Mouse (Mus musculus) hindbrain, embryonic 14.5 days (tissue): ENCODE measurements around the gene Trp53bp2. TPM values are rescaled to one million over a fixed set of nuclear protein-coding genes. Genes with fewer than 3 reads are reported as not detected.

Experiments used
- ATAC-seq: fragments of 200-750 bp; cut with Nextera tagmentation; 2 replicates; pipeline ENCODE4 v1.8.0; 2017; ENCODE audit warnings: moderate number of reproducible peaks, mild to moderate bottlenecking, moderate TSS enrichment, moderate library complexity; ENCODE audit not compliant: low FRiP score
- DNase-seq: peaks from one replicate; pipeline ENCODE4 v3.0.0-alpha.2; 2015; ENCODE audit warnings: low spot score
- H3K27ac ChIP-seq: fragments of 300-500 bp; sonication (generic); 2 replicates; pipeline ENCODE4 v1.5.1; 2014; ENCODE audit warnings: mild to moderate bottlenecking, moderate library complexity
- H3K27me3 ChIP-seq: fragments of 300-500 bp; sonication (generic); 2 replicates; pipeline ENCODE4 v1.6.1; 2014; ENCODE audit warnings: mild to moderate bottlenecking, low read length, mixed read lengths; ENCODE audit not compliant: control insufficient read depth, insufficient read depth
- H3K36me3 ChIP-seq: fragments of 300-500 bp; sonication (generic); replicated peaks from 2 replicates; pipeline ENCODE4 v1.6.1; 2014; ENCODE audit not compliant: control insufficient read depth, insufficient read depth
- H3K4me1 ChIP-seq: fragments of 300-500 bp; sonication (generic); replicated peaks from 2 replicates; pipeline ENCODE4 v1.6.1; 2014; ENCODE audit warnings: antibody characterized with exemption, low read length, mixed read lengths; ENCODE audit not compliant: control insufficient read depth, insufficient read depth
- H3K4me2 ChIP-seq: fragments of 300-500 bp; sonication (generic); replicated peaks from 2 replicates; pipeline ENCODE4 v1.6.1; 2014; ENCODE audit warnings: mild to moderate bottlenecking, moderate library complexity
- H3K4me3 ChIP-seq: fragments of 300-500 bp; sonication (generic); replicated peaks from 2 replicates; pipeline ENCODE4 v1.5.1; 2014; ENCODE audit warnings: mild to moderate bottlenecking, low read length
- H3K9ac ChIP-seq: fragments of 300-500 bp; sonication (generic); 2 replicates; pipeline ENCODE4 v1.6.1; 2014
- H3K9me3 ChIP-seq: fragments of 300-500 bp; sonication (generic); 2 replicates; pipeline ENCODE4 v1.6.1; 2016; ENCODE audit warnings: low read length; ENCODE audit not compliant: control insufficient read depth
- WGBS: fragments of 180-500 bp; shearing (Covaris S2); extraction: QIAGEN DNeasy Blood & Tissue Kit; methylation state at CpG from one replicate; pipeline ENCODE4 v1.1.7; 2014; 5-methylcytosine and 5-hydroxymethylcytosine counted together
- polyA plus RNA-seq: library from polyadenylated mRNA; unstranded; fragments of >200 nt; fragmentation: Nextera tagmentation; extraction: Ambion mirVana; gene quantifications from 2 replicates; pipeline ENCODE4 v1.2.1, GENCODE M21; 2014

The Trp53bp2 gene
- polyA plus RNA-seq, 1 experiment from 2014 or later: 19.5 TPM

DNA sequence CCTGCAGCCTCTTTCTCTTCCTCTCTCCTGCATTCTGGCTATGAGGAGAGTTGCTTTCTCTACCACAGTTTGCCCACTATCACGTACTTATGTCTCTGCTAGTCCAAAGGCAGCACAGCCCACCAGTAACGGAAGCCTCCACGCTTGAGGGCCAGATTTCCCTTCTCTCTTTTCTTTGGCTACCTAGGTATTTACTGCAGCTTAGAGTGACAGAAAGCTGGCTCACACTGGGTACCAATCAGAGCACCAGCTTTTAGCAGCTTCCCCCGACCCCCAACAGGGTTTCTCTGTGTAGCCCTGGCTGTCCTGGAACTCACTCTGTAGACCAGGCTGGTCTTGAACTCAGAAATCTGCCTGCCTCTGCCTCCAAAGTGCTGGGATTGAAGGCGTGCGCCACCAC, 31.5 kb upstream of the Trp53bp2 start:
- ATAC-seq (no peak), DNase-seq (no peak)
- no peak overlapping the region for H3K4me3 ChIP-seq
- H3K4me2 ChIP-seq: no peak overlapping the region
- H3K9me3 ChIP-seq: no peaks in the 10 kb centered on the region
- no peaks in the 10 kb centered on the region for H3K27me3 ChIP-seq
- no peak overlapping the region for H3K9ac ChIP-seq
- 84% methylated on average over 6 of the region's 6 CpGs for WGBS
- no peaks in the 10 kb centered on the region for H3K36me3 ChIP-seq
- H3K27ac ChIP-seq: no peak overlapping the region
- H3K4me1 ChIP-seq: no peaks in the 10 kb centered on the region

DNA sequence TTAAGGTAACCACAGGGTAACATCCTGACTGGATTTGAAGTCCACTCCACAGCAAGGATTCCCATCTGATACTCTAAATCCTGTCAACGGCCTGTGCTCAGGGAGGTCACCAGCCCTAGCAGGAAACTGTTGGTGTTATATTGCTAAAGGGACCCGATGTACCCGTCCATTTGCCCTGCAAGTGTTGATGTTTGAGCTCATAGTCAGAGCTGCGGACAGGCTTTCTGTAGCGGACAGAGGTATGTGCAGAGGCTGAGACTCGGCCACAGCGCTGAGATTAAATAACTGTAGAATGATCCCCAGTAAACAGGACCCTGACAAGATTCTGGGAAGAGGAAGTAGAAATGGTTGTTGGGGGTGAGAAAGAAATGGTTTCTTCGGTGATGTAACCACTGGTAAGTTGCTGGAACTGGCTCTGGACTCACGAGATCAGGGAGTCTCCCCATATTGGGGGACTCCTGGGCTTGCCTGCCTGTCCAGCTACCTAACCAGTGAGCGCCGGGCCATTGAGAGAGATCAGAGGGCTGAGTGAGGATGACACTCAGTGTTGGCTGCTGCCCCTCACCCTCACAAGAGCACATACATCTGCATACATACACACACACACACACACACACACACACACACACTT, 30.7 kb upstream of the Trp53bp2 start:
- H3K4me1 ChIP-seq: no peaks in the 10 kb centered on the region
- ATAC-seq: no peak

DNA sequence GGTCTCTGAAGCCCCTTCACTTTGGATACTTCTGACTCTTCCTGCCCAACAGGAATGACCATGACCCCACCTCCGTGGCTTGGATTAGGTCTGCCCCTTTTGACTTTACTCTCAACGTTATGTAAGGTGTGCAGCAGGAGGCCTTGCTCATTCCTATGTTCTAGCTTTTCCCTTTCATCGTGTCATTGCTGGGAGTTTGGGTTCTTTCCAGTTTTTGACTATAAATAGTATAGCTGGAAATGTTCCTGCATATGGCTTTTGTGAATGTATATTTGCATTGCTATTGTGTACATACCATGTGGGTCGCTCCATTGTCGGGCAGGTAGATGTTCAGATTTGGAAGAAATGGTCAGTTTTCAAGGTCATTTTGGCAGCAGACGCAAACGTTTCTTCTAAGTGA, 30.1 kb upstream of the Trp53bp2 start:
- Histone ChIP-seq H3K27me3 (no peaks in the 10 kb centered on the region), H3K27ac (no peak overlapping the region), H3K4me3 (no peak overlapping the region), H3K36me3 (no peaks in the 10 kb centered on the region), H3K4me1 (no peaks in the 10 kb centered on the region), H3K4me2 (no peak overlapping the region), H3K9ac (no peak overlapping the region), H3K9me3 (no peaks in the 10 kb centered on the region)
- 87% methylated on average over 7 of the region's 7 CpGs for WGBS
- ATAC-seq: no peak
- DNase-seq: no peak

More for the DNA sequence above, 30.7 kb upstream of the Trp53bp2 start:
- H3K4me2 ChIP-seq: no peak overlapping the region
- no peaks in the 10 kb centered on the region for H3K27me3 ChIP-seq
- no peak overlapping the region for H3K9ac ChIP-seq
- H3K36me3 ChIP-seq: no peaks in the 10 kb centered on the region
- no peak overlapping the region for H3K4me3 ChIP-seq
- H3K27ac ChIP-seq: no peak overlapping the region
- no peaks in the 10 kb centered on the region for H3K9me3 ChIP-seq
- WGBS: 90% methylated on average over 11 of the region's 11 CpGs
- no peak for DNase-seq

DNA sequence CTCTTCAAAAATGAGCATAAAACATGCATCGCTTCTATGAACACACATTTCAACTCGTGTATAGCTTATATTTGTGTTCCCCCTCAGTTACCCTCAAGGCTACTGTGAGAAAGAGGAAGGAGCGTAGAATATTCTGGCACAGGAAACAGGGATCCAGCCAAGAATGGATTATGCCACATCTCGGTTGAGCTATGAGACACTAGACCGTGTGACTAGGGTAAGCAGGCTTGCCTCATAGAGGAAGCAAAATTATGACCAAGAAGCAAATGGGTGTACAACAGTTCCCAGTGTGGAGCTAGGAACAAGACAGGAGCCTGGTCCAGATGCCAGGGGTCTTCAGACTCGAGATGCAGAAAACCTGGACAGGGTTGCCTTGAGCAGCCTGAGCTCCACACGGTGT, 28.3 kb upstream of the Trp53bp2 start:
- Histone ChIP-seq H3K36me3 (no peaks in the 10 kb centered on the region), H3K9ac (no peak overlapping the region), H3K4me2 (no peak overlapping the region), H3K27ac (no peak overlapping the region), H3K4me1 (no peaks in the 10 kb centered on the region), H3K4me3 (no peak overlapping the region), H3K9me3 (no peaks in the 10 kb centered on the region), H3K27me3 (no peaks in the 10 kb centered on the region)
- DNase-seq: no peak
- ATAC-seq: no peak
- 89% methylated on average over 7 of the region's 7 CpGs for WGBS

DNA sequence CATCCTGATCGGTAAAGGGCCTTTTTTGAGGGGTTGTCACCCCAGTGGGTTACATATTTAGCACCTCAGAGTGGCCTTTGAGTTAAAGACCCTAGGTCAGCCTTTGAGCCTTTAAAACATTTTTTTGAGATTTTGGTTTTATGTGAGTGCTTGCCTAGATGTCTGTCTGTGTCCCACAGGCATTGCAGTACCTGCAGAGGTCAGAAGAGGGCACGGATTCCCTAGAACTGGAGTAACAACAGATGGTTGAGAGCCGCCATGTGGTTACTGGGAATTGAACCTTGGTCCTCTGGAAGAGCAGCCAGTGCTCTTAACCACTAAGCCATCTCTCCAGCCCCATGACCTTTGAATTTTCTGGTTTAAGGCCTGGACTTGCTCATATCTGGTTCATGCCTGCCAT, 27.6 kb upstream of the Trp53bp2 start:
- no peak overlapping the region for H3K27ac ChIP-seq
- H3K36me3 ChIP-seq: no peaks in the 10 kb centered on the region
- 80% methylated on average over 3 of the region's 3 CpGs for WGBS
- no peak overlapping the region for H3K9ac ChIP-seq
- H3K4me3 ChIP-seq: no peak overlapping the region
- H3K9me3 ChIP-seq: no peaks in the 10 kb centered on the region
- no peak for ATAC-seq
- H3K4me2 ChIP-seq: no peak overlapping the region
- H3K4me1 ChIP-seq: no peaks in the 10 kb centered on the region
- H3K27me3 ChIP-seq: no peaks in the 10 kb centered on the region
- DNase-seq: no peak

DNA sequence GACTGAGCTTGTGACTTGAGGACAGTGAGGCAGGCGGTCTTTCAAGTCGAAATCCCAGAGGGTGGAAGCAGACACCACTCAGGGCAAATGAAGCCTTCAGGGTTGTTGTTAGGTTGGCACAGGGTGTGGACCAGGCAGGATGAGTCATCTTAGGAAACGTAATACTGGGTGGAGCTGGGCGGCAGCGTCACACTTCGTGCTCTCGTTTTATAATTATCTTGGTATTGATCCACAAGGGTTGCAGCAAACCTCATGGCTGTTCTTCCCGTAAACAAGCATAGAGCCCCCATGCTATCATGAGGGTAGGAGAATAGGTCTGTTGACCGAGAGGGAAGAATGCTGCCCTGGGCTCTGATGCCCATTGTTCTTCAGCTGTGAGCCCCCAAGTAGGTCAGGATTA, 25.9 kb upstream of the Trp53bp2 start:
- H3K36me3 ChIP-seq: no peaks in the 10 kb centered on the region
- H3K9ac ChIP-seq: no peak overlapping the region
- no peaks in the 10 kb centered on the region for H3K9me3 ChIP-seq
- no peak for DNase-seq
- WGBS: 59% methylated on average over 9 of the region's 9 CpGs
- H3K4me2 ChIP-seq: no peak overlapping the region
- no peaks in the 10 kb centered on the region for H3K27me3 ChIP-seq
- H3K4me3 ChIP-seq: no peak overlapping the region
- no peak for ATAC-seq
- H3K4me1 ChIP-seq: no peaks in the 10 kb centered on the region
- H3K27ac ChIP-seq: no peak overlapping the region

DNA sequence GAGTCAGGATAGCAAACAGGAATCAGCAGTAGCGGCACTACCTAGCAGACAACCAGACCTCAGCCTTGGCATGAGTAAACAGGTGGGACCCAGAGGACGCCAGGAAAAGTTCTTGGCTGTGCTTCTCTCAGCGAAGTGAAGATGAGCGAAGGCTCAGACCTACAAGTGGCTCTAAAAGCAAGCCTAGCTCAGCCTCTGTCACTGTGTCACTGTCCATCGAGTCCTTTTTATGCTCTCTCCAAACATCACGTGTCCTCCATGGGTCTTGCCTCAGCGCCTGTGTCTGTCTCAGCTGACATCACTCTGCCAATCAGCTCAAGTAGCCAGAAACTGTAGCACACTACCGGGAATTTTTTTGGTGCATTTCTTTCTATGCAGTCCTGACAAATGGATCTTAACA, 22.5 kb upstream of the Trp53bp2 start:
- WGBS: 92% methylated on average over 8 of the region's 8 CpGs
- no peak overlapping the region for H3K4me3 ChIP-seq
- H3K27me3 ChIP-seq: no peaks in the 10 kb centered on the region
- H3K9me3 ChIP-seq: no peaks in the 10 kb centered on the region
- no peak for DNase-seq
- H3K4me2 ChIP-seq: no peak overlapping the region
- H3K9ac ChIP-seq: no peak overlapping the region
- H3K27ac ChIP-seq: no peak overlapping the region
- H3K4me1 ChIP-seq: no peaks in the 10 kb centered on the region
- no peak for ATAC-seq
- H3K36me3 ChIP-seq: no peaks in the 10 kb centered on the region

DNA sequence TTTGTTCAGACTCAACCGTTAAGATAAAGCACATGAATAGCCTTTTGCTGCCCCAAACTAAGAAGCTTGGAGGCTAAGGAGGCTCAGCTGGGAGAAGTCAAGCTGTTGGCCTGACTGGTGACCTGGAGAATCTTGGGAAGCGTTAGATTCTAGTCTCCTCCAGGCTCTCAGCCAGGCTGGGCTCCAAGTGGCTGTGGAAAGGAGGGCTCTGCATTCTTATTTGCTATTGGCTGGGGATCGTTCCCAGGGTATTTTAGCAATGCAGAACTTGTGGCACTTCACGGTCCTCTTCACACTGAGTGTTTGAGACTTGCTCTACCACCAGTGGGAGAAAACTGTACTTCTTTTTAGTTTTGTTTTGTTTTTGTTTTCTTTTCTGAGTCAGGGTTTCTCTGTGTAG, 20.2 kb upstream of the Trp53bp2 start:
- H3K9ac ChIP-seq: no peak overlapping the region
- 54% methylated on average over 4 of the region's 4 CpGs for WGBS
- no peaks in the 10 kb centered on the region for H3K9me3 ChIP-seq
- DNase-seq: no peak
- no peak overlapping the region for H3K4me2 ChIP-seq
- no peaks in the 10 kb centered on the region for H3K27me3 ChIP-seq
- no peak for ATAC-seq
- H3K27ac ChIP-seq: no peak overlapping the region
- H3K36me3 ChIP-seq: no peaks in the 10 kb centered on the region
- H3K4me1 ChIP-seq: no peaks in the 10 kb centered on the region
- no peak overlapping the region for H3K4me3 ChIP-seq

DNA sequence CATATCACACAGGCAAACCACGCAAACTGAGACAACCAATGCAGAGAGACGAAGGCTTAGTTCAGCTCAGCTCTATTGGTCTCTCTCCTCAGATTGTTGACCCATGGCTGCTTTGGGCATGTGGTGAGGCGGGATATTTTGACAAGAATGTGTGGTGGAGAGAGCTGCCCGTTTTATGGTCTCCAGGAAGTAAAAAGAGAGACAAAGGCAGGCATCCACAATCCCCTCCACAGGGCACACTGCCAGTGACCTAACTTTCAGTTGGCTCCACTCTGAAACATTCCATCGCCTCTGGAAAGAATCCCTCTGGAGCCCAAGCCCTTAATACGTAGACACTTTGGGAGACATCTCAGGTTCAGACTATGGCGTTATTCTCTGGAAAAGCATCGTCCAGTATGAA, 10.8 kb upstream of the Trp53bp2 start:
- peak; percentile 37; the same call in 1 of the 2 replicates for ATAC-seq
- no peaks in the 10 kb centered on the region for H3K27me3 ChIP-seq
- no peaks in the 10 kb centered on the region for H3K36me3 ChIP-seq
- no peak overlapping the region for H3K9ac ChIP-seq
- no peak overlapping the region for H3K27ac ChIP-seq
- 69% methylated on average over 8 of the region's 8 CpGs for WGBS
- H3K9me3 ChIP-seq: no peaks in the 10 kb centered on the region
- H3K4me2 ChIP-seq: no peak overlapping the region
- no peak overlapping the region for H3K4me3 ChIP-seq
- H3K4me1 ChIP-seq: no peaks in the 10 kb centered on the region
- peak; percentile 53 for DNase-seq

DNA sequence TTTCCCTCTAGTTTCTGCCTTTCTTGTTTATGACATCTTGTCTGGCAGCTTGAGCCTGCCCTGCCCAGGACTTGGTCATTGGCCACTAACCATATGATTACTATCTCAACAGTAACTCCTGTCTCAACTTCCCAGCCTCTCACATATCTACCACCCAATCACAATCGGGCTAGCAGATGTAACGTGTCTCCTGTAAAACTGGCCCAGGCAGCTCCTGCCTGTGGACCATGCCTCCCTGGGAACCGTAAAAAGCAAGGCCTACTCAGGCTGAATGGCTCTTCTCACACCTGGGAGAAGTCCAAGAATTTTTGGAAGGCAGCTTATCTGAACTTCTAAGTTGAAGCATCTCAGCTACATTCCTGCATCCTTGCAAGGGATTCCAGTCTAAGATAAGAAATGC, 10.2 kb upstream of the Trp53bp2 start:
- H3K27ac ChIP-seq: no peak overlapping the region
- H3K4me3 ChIP-seq: no peak overlapping the region
- H3K4me2 ChIP-seq: no peak overlapping the region
- H3K27me3 ChIP-seq: no peaks in the 10 kb centered on the region
- H3K4me1 ChIP-seq: no peaks in the 10 kb centered on the region
- no peaks in the 10 kb centered on the region for H3K36me3 ChIP-seq
- no peak overlapping the region for H3K9ac ChIP-seq
- DNase-seq: no peak
- WGBS: 73% methylated on average over 3 of the region's 3 CpGs
- no peaks in the 10 kb centered on the region for H3K9me3 ChIP-seq
- ATAC-seq: no peak
